Mouse (Mus musculus) midbrain, embryonic 10.5 days (tissue): ENCODE results near the gene Olfr237-ps1. TPM values are rescaled to one million over a fixed set of nuclear protein-coding genes. Genes with fewer than 3 reads are reported as not detected.

Experiments used
- polyA plus RNA-seq: library from polyadenylated mRNA; unstranded; fragments of >200 nt; fragmentation: Nextera tagmentation; extraction: Ambion mirVana; gene quantifications from 2 replicates; pipeline ENCODE4 v1.2.1, GENCODE M21; 2016

The Olfr237-ps1 gene
- polyA plus RNA-seq, 1 experiment from 2014 or later, result not detected

Other genes with a start within 250 kb of the Olfr237-ps1 start
- gene Olfr447, start 237.7 kb upstream of the Olfr237-ps1 start, polyA plus RNA-seq, result not detected in 2 replicates
- not detected in 2 replicates for gene Olfr446, start 225.2 kb upstream of the Olfr237-ps1 start, polyA plus RNA-seq
- not detected in 2 replicates for gene Olfr444, start 197.5 kb upstream of the Olfr237-ps1 start, polyA plus RNA-seq
- not detected in 2 replicates for gene Olfr441, start 40.2 kb upstream of the Olfr237-ps1 start, polyA plus RNA-seq
- gene Olfr437, start 16.7 kb downstream of the Olfr237-ps1 start, polyA plus RNA-seq, result not detected in 2 replicates
- gene Olfr13, start 25.6 kb downstream of the Olfr237-ps1 start, polyA plus RNA-seq, result not detected in 2 replicates
- not detected in 2 replicates for gene Olfr435, start 50.6 kb downstream of the Olfr237-ps1 start, polyA plus RNA-seq
- not detected in 2 replicates for gene Olfr434, start 66.5 kb downstream of the Olfr237-ps1 start, polyA plus RNA-seq
- gene Olfr47, start 85.0 kb downstream of the Olfr237-ps1 start, polyA plus RNA-seq, result not detected in 2 replicates
- gene Arhgef5, start 119.0 kb downstream of the Olfr237-ps1 start, polyA plus RNA-seq, result 2.5 and 2.9 TPM in 2 replicates
- not detected in 2 replicates for gene Nobox, start 163.0 kb downstream of the Olfr237-ps1 start, polyA plus RNA-seq